Mouse (Mus musculus) heart, embryonic 14.5 days (tissue): Measurements from ENCODE around the gene Gm17175. TPM values are rescaled to one million over a fixed set of nuclear protein-coding genes. Genes with fewer than 3 reads are reported as not detected.
"Not testable (repeated sequence)": the region's sequence is repeated elsewhere in the genome, so short reads cannot be mapped to it uniquely, and the experiment has no call there.

ENCODE experiments used
- ATAC-seq: fragments of 200-750 bp; cut with Nextera tagmentation; 2 replicates; pipeline ENCODE4 v1.8.0; 2017; ENCODE audit warnings: low read depth, moderate TSS enrichment; ENCODE audit not compliant: insufficient number of reproducible peaks, insufficient read depth, low FRiP score
- H3K27ac ChIP-seq, 2 experiments: fragments of 200-500 bp in 1 of 2; fragments of 300-500 bp in 1 of 2; sonication (generic) in 1 of 2; replicated peaks in 1 of 2; 2 replicates each; pipeline ENCODE4 v1.5.1; 2012 to 2014; ENCODE audit warnings: low read depth in 2 of 2, low read length in 2 of 2, control low read depth in 1 of 2, mild to moderate bottlenecking in 1 of 2, mixed read lengths in 1 of 2; ENCODE audit not compliant: control insufficient read depth in 1 of 2, insufficient read depth in 1 of 2
- H3K27me3 ChIP-seq: fragments of 300-500 bp; sonication (generic); 2 replicates; pipeline ENCODE4 v1.6.1; 2014; ENCODE audit warnings: mild to moderate bottlenecking, low read length, control low read depth; ENCODE audit not compliant: control insufficient read depth, insufficient read depth
- H3K36me3 ChIP-seq: fragments of 300-500 bp; sonication (generic); 2 replicates; pipeline ENCODE4 v1.6.1; 2014; ENCODE audit warnings: mild to moderate bottlenecking, control low read depth, low read length, mixed read lengths; ENCODE audit not compliant: control insufficient read depth, insufficient read depth
- H3K4me1 ChIP-seq, 2 experiments: fragments of 200-500 bp in 1 of 2; fragments of 300-500 bp in 1 of 2; sonication (generic) in 1 of 2; 2 replicates each; pipeline ENCODE4 v1.6.1; 2012 to 2014; ENCODE audit warnings: low read length in 2 of 2, control low read depth in 1 of 2, mixed read lengths in 1 of 2; ENCODE audit not compliant: control insufficient read depth in 2 of 2, insufficient read depth in 2 of 2
- H3K4me2 ChIP-seq: fragments of 300-500 bp; sonication (generic); 2 replicates; pipeline ENCODE4 v1.6.1; 2014; ENCODE audit warnings: mild to moderate bottlenecking, low read length
- H3K4me3 ChIP-seq, 2 experiments: fragments of 200-500 bp in 1 of 2; fragments of 300-500 bp in 1 of 2; sonication (generic) in 1 of 2; 2 replicates each; pipeline ENCODE4 v1.5.1; 2012 to 2014; ENCODE audit warnings: low read length in 2 of 2, mild to moderate bottlenecking in 2 of 2, control low read depth in 1 of 2, low read depth in 1 of 2, moderate library complexity in 1 of 2; ENCODE audit not compliant: control insufficient read depth in 1 of 2, insufficient read depth in 1 of 2
- H3K9ac ChIP-seq: fragments of 300-500 bp; sonication (generic); 2 replicates; pipeline ENCODE4 v1.6.1; 2014; ENCODE audit warnings: mild to moderate bottlenecking, low read length
- H3K9me3 ChIP-seq: fragments of 300-500 bp; sonication (generic); 2 replicates; pipeline ENCODE4 v1.6.1; 2016; ENCODE audit warnings: low read length, control low read depth; ENCODE audit not compliant: control insufficient read depth
- WGBS: fragments of 180-500 bp; shearing (Covaris S2); extraction: QIAGEN DNeasy Blood & Tissue Kit; methylation state at CpG from one replicate; pipeline ENCODE4 v1.1.7; 2014; 5-methylcytosine and 5-hydroxymethylcytosine counted together
- polyA plus RNA-seq: library from polyadenylated mRNA; unstranded; fragments of >200 nt; fragmentation: Nextera tagmentation; extraction: Ambion mirVana; gene quantifications from 2 replicates; pipeline ENCODE4 v1.2.1, GENCODE M21; 2014

The Gm17175 gene
- not detected in 2 replicates for polyA plus RNA-seq

DNA sequence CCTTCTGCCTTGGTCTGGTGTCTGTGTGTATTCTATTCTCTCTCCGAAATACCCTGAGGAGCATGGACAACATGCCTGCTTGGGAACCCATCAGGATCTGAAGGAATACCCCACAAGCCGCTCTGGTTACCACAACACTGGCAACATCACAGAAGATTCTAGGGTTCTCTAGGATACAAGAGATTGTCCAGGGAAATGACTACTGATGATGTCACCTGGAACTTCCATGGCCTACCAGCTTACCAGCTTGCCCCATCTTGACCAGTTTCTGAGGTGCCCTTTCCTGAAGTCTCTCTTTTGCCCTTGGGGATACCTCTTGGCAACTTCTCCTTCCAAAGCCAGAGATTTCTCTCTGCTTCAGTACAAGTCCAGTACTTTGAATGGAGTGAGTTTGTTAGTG, at the start of gene Gm17175:
Gm17175 (minus strand) TSS at position 101 of the 400 bp plus-strand sequence.
- 87% methylated on average over 2 of the region's 2 CpGs for WGBS
- H3K4me3 ChIP-seq, ATAC-seq, H3K27me3 ChIP-seq, H3K9ac ChIP-seq, H3K27ac ChIP-seq, H3K4me2 ChIP-seq, H3K36me3 ChIP-seq, H3K9me3 ChIP-seq, H3K4me1 ChIP-seq: not testable (repeated sequence)

- H3K27ac ChIP-seq = no peak within 1 kb of the TSS
- H3K27me3 ChIP-seq = no peaks in the 10 kb centered on the region
- no peak within 1 kb of the TSS for H3K4me2 ChIP-seq
- H3K4me1 ChIP-seq = no peaks in the 10 kb centered on the region
- H3K4me3 ChIP-seq = no peak within 1 kb of the TSS
- no peak within 1 kb of the TSS for H3K9ac ChIP-seq
- WGBS = 69% methylated on average over 1 of the region's 1 CpGs
- H3K9me3 ChIP-seq = no peaks in the 10 kb centered on the region
- H3K36me3 ChIP-seq = no peaks in the 10 kb centered on the region
- ATAC-seq = no peak
These were observed 37.3 kb upstream of the Gm17175 start, which contains the start of gene Gm17078 for GRCm38 (mm10) chr14:51611210-51611609. Gene Gm17078, minus strand, starts transcription at chr14:51611310.

GRCm38 (mm10) chr14:51592039-51592438, 18.2 kb upstream of the Gm17175 start, which contains the start of gene Gm17174:
Gene Gm17174, minus strand, starts transcription at chr14:51592139.
- not testable (repeated sequence) for H3K9ac ChIP-seq, H3K36me3 ChIP-seq, H3K4me2 ChIP-seq, ATAC-seq, H3K27ac ChIP-seq, H3K9me3 ChIP-seq, H3K4me1 ChIP-seq, H3K27me3 ChIP-seq, H3K4me3 ChIP-seq
- WGBS = 86% methylated on average over 4 of the region's 4 CpGs

DNA sequence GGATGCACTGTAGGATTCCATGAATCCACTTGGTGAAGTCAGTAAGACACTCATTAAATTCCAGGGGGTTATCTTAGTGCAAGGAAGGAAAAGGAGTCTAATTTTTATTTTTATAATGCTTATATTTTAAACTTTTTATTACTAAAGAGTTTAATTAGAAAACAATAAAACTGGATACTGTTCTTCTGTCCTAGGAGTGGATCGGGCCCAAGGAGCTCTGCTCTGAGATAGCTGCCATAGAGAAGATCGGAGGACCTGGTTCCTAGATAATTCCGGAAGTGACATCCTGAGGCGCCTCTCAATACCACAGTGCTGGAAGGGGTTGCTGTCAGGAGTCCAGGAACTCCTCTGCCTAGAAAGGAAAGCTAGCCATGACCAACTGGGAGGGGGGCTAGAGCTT, 21.4 kb downstream of the Gm17175 start, which contains the start of gene Gm5622:
Gm5622 (plus strand) TSS at position 301 of the 400 bp plus-strand sequence.
- Histone ChIP-seq H3K4me2 (no peak within 1 kb of the TSS), H3K9ac (no peak within 1 kb of the TSS), H3K27me3 (no peaks in the 10 kb centered on the region), H3K4me3 (no peak within 1 kb of the TSS), H3K36me3 (no peaks in the 10 kb centered on the region), H3K9me3 (no peaks in the 10 kb centered on the region), H3K4me1 (no peaks in the 10 kb centered on the region), H3K27ac (no peak within 1 kb of the TSS)
- no peak for ATAC-seq
- WGBS = 79% methylated on average over 4 of the region's 4 CpGs

Other genes starting within 250 kb of the Gm17175 start
- gene Gm7247, start 212.3 kb downstream of the Gm17175 start, polyA plus RNA-seq = not detected in 2 replicates
- gene Vmn2r88, start 163.2 kb downstream of the Gm17175 start, polyA plus RNA-seq = not detected in 2 replicates
- not detected in 2 replicates for gene Vmn2r89, start 122.2 kb downstream of the Gm17175 start, polyA plus RNA-seq
- 0.16 TPM in 1 of 2 replicates, not detected in the other for gene Gm5622, start 21.3 kb downstream of the Gm17175 start, polyA plus RNA-seq
- not detected in 2 replicates for gene Gm17174, start 18.1 kb upstream of the Gm17175 start, polyA plus RNA-seq
- gene Gm17078, start 37.2 kb upstream of the Gm17175 start, polyA plus RNA-seq = not detected in 2 replicates
- not detected in 2 replicates for gene Gm4181, start 61.6 kb upstream of the Gm17175 start, polyA plus RNA-seq
- gene Gm17079, start 121.4 kb upstream of the Gm17175 start, polyA plus RNA-seq = not detected in 2 replicates
- gene Gm5800, start 143.1 kb upstream of the Gm17175 start, polyA plus RNA-seq = not detected in 2 replicates
- gene Ang4, start 199.5 kb upstream of the Gm17175 start, polyA plus RNA-seq = not detected in 2 replicates
- gene AY358078, start 226.0 kb upstream of the Gm17175 start, polyA plus RNA-seq = not detected in 2 replicates